Mouse (Mus musculus): ENCODE measurements around the gene Samt3. TPM values are rescaled to one million over a fixed set of nuclear protein-coding genes. Genes with fewer than 3 reads are reported as not detected.

Gene Samt3
- not detected in 2 replicates for polyA plus RNA-seq (2012; rRNA removed)

GRCm38 (mm10) chrX:86043899-86044298, at the start of gene Samt3:
Gene Samt3, plus strand, starts transcription at chrX:86044199.

Other genes with a start within 250 kb of the Samt3 start
- gene 5430427O19Rik, start 173.8 kb upstream of the Samt3 start, polyA plus RNA-seq (2012; rRNA removed) = 0.03 TPM in 1 of 2 replicates, not detected in the other
- 1.00 and 1.3 TPM in 2 replicates for gene Nr0b1, start 147.6 kb downstream of the Samt3 start, polyA plus RNA-seq (2012; rRNA removed)